Mouse (Mus musculus): Measurements from ENCODE around the gene Pex1.
"Not testable (repeated sequence)": the region's sequence is repeated elsewhere in the genome, so short reads cannot be mapped to it uniquely, and the experiment has no call there.

Gene Pex1

GRCm38 (mm10) chr5:3595693-3596398, at the start of gene Pex1:
Pex1 (plus strand) TSS chr5:3596066.
- DNase-seq: peak; percentile 90 to 93

- no peak for DNase-seq
Observed at GRCm38 (mm10) chr5:3546226-3546625, 49.6 kb upstream of the Pex1 start.

GRCm38 (mm10) chr5:3551481-3551880, 44.4 kb upstream of the Pex1 start:
- DNase-seq: no peak

GRCm38 (mm10) chr5:3554198-3554597, 41.7 kb upstream of the Pex1 start:
- no peak for DNase-seq

GRCm38 (mm10) chr5:3571266-3571665, 24.6 kb upstream of the Pex1 start, which contains the start of gene 1700109H08Rik:
1700109H08Rik (plus strand) TSS chr5:3571566.
- no peak for DNase-seq

- no peak for DNase-seq
Observed at GRCm38 (mm10) chr5:3574825-3575224, 21.0 kb upstream of the Pex1 start.

GRCm38 (mm10) chr5:3577939-3578338, 17.9 kb upstream of the Pex1 start:
- no peak for DNase-seq

GRCm38 (mm10) chr5:3579066-3579465, 16.8 kb upstream of the Pex1 start:
- no peak for DNase-seq

GRCm38 (mm10) chr5:3596399-3596766, 517 bp downstream of the Pex1 start, which contains the start of gene Rbm48:
Rbm48 (minus strand) TSS chr5:3596585.
- DNase-seq: peak; percentile 69 to 76

- DNase-seq: no peak
Observed at GRCm38 (mm10) chr5:3597171-3597570, 1.3 kb downstream of the Pex1 start.

GRCm38 (mm10) chr5:3598766-3599165, 2.9 kb downstream of the Pex1 start:
- no peak for DNase-seq

- DNase-seq: no peak
Observed at GRCm38 (mm10) chr5:3600298-3600697, 4.4 kb downstream of the Pex1 start.

GRCm38 (mm10) chr5:3600790-3601189, 4.9 kb downstream of the Pex1 start:
- DNase-seq: no peak

GRCm38 (mm10) chr5:3607114-3607513, 11.2 kb downstream of the Pex1 start:
- no peak for DNase-seq

GRCm38 (mm10) chr5:3609241-3609640, 13.4 kb downstream of the Pex1 start:
- DNase-seq: no peak

GRCm38 (mm10) chr5:3611835-3612234, 16.0 kb downstream of the Pex1 start:
- DNase-seq: not testable (repeated sequence)

- DNase-seq: no peak
Observed at GRCm38 (mm10) chr5:3620486-3620885, 24.6 kb downstream of the Pex1 start.

GRCm38 (mm10) chr5:3630055-3630454, 34.2 kb downstream of the Pex1 start:
- no peak for DNase-seq

- DNase-seq: no peak
Observed at GRCm38 (mm10) chr5:3631512-3632271, 35.8 kb downstream of the Pex1 start.

GRCm38 (mm10) chr5:3632285-3632684, 36.4 kb downstream of the Pex1 start:
- DNase-seq: no peak

- no peak for DNase-seq
Observed at GRCm38 (mm10) chr5:3633315-3633714, 37.4 kb downstream of the Pex1 start.

GRCm38 (mm10) chr5:3633951-3634350, 38.1 kb downstream of the Pex1 start:
- DNase-seq: no peak

- DNase-seq: no peak
Observed at GRCm38 (mm10) chr5:3635286-3635685, 39.4 kb downstream of the Pex1 start.

- DNase-seq: no peak
Observed at GRCm38 (mm10) chr5:3644621-3645020, 48.8 kb downstream of the Pex1 start.
